10 mouse cellular contexts compared by ENCODE assay signal in genomic region chr10:78361951-78362350, GRCm38 (mm10). TPM values are rescaled to one million over a fixed set of nuclear protein-coding genes. Genes with fewer than 3 reads are reported as not detected.
DNase-seq lines count a peak whose midpoint lies in the region.
"Had no signal": no experiment of that assay in that cellular context is flagged by ENCODE, and none has a peak within 500 bp of the region (broad histone marks: within the 10 kb centered on the region; RNA-seq: fewer than 3 reads in every experiment).

No protein-coding gene starts in this region.

- peak; percentile 78 for DNase-seq in gastrocnemius, adult 18-20 months (ENCODE audit: low spot score)
- no peak for DNase-seq in gastrocnemius, postnatal 36 days
- DNase-seq in 3T3-L1 (ENCODE audit: low read depth, low spot score) = peak; percentile 7
- DNase-seq in cerebellum, adult 11 months = peak; percentile 54
- DNase-seq in fibroblast of lung, adult 2 months (ENCODE audit: low read depth) = peak; percentile 56
- DNase-seq in lung, postnatal 25 days (ENCODE audit: low spot score) = no peak
- DNase-seq in embryo, embryonic 10 days (ENCODE audit: low spot score) = no peak
- no peak for DNase-seq in spleen, adult 18-20 months
- DNase-seq: layer of hippocampus, postnatal 36 days; lung, adult 2 months had no signal

- intact Hi-C loops in gastrocnemius, postnatal 36 days (cut with DNase I) = no loop called here

RNA-seq across cellular contexts. Expression of gene Agpat3, which starts 9.7 kb away (rescaled TPM):
- 100 to 1,000 TPM; 115 to 118 TPM for total RNA-seq in gastrocnemius, adult 18-20 months (2021)
- total RNA-seq in gastrocnemius, postnatal 36 days (2021) = 100 to 1,000 TPM; 106 to 126 TPM

RNA-seq across cellular contexts. Expression of gene Rrp1, which starts 50.9 kb away (rescaled TPM):
- 10 to 100 TPM; 60.3 to 70.5 TPM for total RNA-seq in gastrocnemius, adult 18-20 months (2021)
- 10 to 100 TPM; 53.3 to 63.7 TPM for total RNA-seq in gastrocnemius, postnatal 36 days (2021)

Comparison
In these comparisons a context has a peak if more than half of its experiments do, and no peak if none do; other contexts are left out.
1. DNase-seq: peak in gastrocnemius, adult 18-20 months (single experiment), 3T3-L1 (single experiment), cerebellum, adult 11 months (single experiment) and fibroblast of lung, adult 2 months (single experiment); none in gastrocnemius, postnatal 36 days (0 of 2), lung, postnatal 25 days (single experiment), embryo, embryonic 10 days (single experiment) and spleen, adult 18-20 months (0 of 2).